Mouse (Mus musculus) neutrophil, adult 5-6 weeks (primary cell): ENCODE data around the gene Srgap1. TPM values are rescaled to one million over a fixed set of nuclear protein-coding genes. Genes with fewer than 3 reads are reported as not detected.

Experiments used
- ATAC-seq: fragments of 151-379, 151-347 bp; 2 replicates; pipeline ENCODE4 v1.8.0; 2017; ENCODE audit warnings: mild to moderate bottlenecking, moderate TSS enrichment; ENCODE audit not compliant: insufficient number of reproducible peaks, poor library complexity, low FRiP score, severe bottlenecking; ENCODE audit errors: extremely low read depth
- total RNA-seq: library from RNA; stranded (forward); fragments of 200-1000 nt; gene quantifications from 2 replicates; pipeline ENCODE4 v1.2.3, GENCODE M21; 2017

Gene Srgap1
- total RNA-seq, 1 experiment from 2014 or later, result 0.23 TPM

DNA sequence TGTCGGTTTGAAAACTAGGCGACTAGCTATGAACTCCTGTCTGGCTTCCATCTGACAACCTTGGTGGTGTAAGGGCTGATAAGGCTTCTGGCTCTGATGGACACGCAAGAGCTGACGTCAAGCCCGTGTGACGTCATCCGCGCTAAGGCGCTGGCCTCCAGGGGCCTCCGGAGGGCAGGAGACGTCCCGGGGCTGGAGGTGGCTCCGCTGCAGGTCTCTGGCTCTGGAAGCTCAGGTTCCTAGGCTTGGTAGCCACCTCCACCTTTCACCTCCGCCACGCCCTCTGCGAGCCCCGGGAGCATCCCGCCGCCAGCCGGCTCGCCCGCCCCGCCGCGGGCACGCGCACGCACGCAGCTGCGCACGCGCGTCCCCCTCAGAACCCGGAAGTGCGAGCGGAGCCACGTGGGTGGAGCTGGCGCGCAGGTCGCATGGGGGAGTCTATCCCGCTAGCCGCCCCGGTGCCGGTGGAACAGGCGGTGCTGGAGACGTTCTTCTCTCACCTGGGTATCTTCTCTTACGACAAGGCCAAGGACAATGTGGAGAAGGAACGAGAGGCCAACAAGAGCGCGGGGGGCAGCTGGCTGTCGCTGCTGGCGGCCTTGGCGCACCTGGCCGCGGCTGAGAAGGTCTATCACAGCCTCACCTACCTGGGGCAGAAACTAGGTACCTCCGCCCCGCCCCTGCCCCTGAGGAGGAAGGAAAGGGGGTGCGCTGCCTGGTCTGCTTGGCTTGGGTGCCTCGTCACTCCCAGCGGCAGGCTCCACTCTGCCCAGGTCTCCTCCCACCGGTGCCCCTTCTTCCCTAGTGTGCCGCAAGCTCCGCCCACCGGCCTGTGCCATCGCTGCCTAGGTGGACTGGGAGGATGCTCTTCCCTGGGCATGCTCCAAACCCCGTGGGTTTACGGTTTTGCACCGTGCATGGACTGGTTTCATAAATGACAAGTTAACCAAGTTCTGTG, 307.3 kb downstream of the Srgap1 start, which contains the start of gene BC048403:
Gene BC048403 (plus strand): TSS at position 390 of the 958 bp plus-strand sequence.
- ATAC-seq, result peak; percentile 83

DNA sequence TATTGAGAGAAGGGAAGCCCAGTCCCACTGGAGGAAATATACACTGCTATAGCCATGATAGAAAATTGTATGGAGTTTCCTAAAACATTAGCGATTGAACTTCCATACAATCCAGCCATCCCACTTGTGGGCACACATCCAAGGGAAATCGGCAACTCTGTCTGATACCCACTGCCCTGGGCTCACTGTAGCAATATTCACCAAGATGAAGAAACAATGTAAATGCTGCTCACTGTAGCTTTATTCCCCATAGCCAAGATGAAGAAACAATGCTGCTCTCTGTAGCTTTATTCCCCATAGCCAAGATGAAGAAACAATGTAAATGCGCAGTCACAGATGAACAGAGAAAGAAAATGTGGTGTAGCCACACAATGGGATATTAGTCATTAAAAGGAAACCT, 309.9 kb downstream of the Srgap1 start:
- ATAC-seq, result no peak

DNA sequence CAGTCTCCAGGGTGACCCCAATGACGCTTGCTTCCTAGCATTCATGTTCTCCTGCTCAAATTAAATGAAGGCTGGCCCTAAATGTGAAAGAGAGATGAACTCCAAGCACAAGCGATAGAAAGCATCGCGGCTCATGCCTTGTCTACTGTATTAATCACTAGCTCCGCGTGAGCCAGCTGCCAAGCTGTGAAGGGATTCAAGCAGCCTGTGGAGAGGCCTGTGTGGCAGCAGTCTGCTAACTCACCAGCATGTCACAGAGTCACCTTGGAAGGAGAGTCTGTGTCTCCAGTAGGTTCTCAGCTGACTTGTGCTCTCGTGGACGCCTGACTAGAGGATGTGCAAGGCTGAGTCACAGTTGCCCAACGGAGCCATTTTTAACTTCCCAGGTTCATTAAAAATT, 314.6 kb downstream of the Srgap1 start:
- ATAC-seq, result no peak

DNA sequence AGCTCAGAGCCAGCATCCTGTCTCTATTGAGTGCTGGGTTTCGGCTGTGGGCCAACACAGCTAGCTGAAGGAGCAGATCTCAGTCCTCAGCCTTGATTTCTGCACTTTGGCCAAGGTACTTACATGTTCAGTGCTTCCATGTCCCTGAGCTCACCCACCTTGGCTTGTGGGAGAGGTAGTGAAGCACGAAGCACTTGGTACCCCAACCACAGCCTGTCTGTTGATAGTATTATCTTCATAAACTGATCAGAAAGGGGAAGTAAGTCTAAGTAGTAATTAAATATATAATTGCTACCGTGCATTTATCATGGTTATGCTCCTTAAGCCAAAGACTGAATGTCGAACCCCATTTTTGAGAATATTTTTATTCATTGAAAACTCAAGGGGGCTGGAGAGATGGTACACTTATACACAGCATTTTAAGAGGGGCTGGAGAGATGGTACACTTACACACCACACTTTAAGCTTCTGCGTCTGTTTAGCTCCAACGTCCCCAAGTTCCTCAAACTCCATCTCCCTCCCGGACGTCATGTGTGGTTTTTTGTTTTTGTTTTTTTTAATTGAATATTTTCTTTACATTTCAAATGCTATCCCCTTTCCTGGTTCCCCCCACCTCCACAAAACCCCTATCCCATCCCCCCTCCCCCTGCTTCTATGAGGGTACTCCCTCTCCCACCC, 315.9 kb downstream of the Srgap1 start:
- no peak for ATAC-seq

Other genes with a start within 250 kb of the Srgap1 start
- 13.6 and 19.8 TPM in 2 replicates for gene Rxylt1, start 50.1 kb upstream of the Srgap1 start, total RNA-seq